Mouse (Mus musculus): Measurements from ENCODE around the gene Olah. TPM values are rescaled to one million over a fixed set of nuclear protein-coding genes. Genes with fewer than 3 reads are reported as not detected.
A peak's percentile ranks its signal among the peaks of the same experiment; 100 is the strongest.

The Olah gene
- polyA plus RNA-seq, 1 experiment = not detected

- TF ChIP-seq POLR2A (IDR thresholded peaks at IDR 0.05; ENCODE audit: borderline replicate concordance, extremely low read depth, low read depth, low read length) (no peak), CTCF (IDR thresholded peaks at IDR 0.05; ENCODE audit: insufficient read depth, low read length) (no peak)
- Histone ChIP-seq H3K4me1 (ENCODE audit: control insufficient read depth, insufficient read depth, low read length) (no peaks in the 10 kb centered on the region), H3K4me3 (replicated peaks; ENCODE audit: extremely low read depth, low read depth, low read length) (no peak overlapping the region)
- no peak for DNase-seq
- 67% methylated on average over 5 of the region's 5 CpGs for WGBS
These were observed 65.8 kb downstream of the Olah start for GRCm38 (mm10) chr2:3331071-3331703.

GRCm38 (mm10) chr2:3327351-3327750, 69.7 kb downstream of the Olah start:
- WGBS = 17% methylated on average over 1 of the region's 1 CpGs
- peak; percentile 65 for TF ChIP-seq CTCF (IDR thresholded peaks at IDR 0.05; ENCODE audit: insufficient read depth, low read length)
- no peak for TF ChIP-seq POLR2A (IDR thresholded peaks at IDR 0.05; ENCODE audit: borderline replicate concordance, extremely low read depth, low read depth, low read length)
- Histone ChIP-seq H3K4me3 (replicated peaks; ENCODE audit: extremely low read depth, low read depth, low read length) (no peak overlapping the region), H3K4me1 (ENCODE audit: control insufficient read depth, insufficient read depth, low read length) (peaks cover 2% of the 10 kb centered on the region; the same call in 1 of the 2 replicates)
- DNase-seq = peak; percentile 48

GRCm38 (mm10) chr2:3326547-3326946, 70.5 kb downstream of the Olah start:
- Histone ChIP-seq H3K4me3 (replicated peaks; ENCODE audit: extremely low read depth, low read depth, low read length) (no peak overlapping the region), H3K4me1 (ENCODE audit: control insufficient read depth, insufficient read depth, low read length) (peaks cover 2% of the 10 kb centered on the region; the same call in 1 of the 2 replicates)
- no peak for DNase-seq
- WGBS = 78% methylated on average over 1 of the region's 1 CpGs
- no peak for TF ChIP-seq POLR2A (IDR thresholded peaks at IDR 0.05; ENCODE audit: borderline replicate concordance, extremely low read depth, low read depth, low read length)

GRCm38 (mm10) chr2:3324381-3325130, 72.5 kb downstream of the Olah start:
- Histone ChIP-seq H3K4me1 (ENCODE audit: control insufficient read depth, insufficient read depth, low read length) (peaks cover 2% of the 10 kb centered on the region; the same call in 1 of the 2 replicates), H3K4me3 (replicated peaks; ENCODE audit: extremely low read depth, low read depth, low read length) (no peak overlapping the region)
- 92% methylated on average over 7 of the region's 7 CpGs for WGBS
- TF ChIP-seq CTCF (IDR thresholded peaks at IDR 0.05; ENCODE audit: insufficient read depth, low read length) (no peak), POLR2A (IDR thresholded peaks at IDR 0.05; ENCODE audit: borderline replicate concordance, extremely low read depth, low read depth, low read length) (no peak)
- no peak for DNase-seq

- Histone ChIP-seq H3K4me1 (ENCODE audit: control insufficient read depth, insufficient read depth, low read length) (peaks cover 2% of the 10 kb centered on the region; the same call in 1 of the 2 replicates), H3K4me3 (replicated peaks; ENCODE audit: extremely low read depth, low read depth, low read length) (no peak overlapping the region)
- no peak for DNase-seq
- no peak for TF ChIP-seq POLR2A (IDR thresholded peaks at IDR 0.05; ENCODE audit: borderline replicate concordance, extremely low read depth, low read depth, low read length)
- no peak for TF ChIP-seq CTCF (IDR thresholded peaks at IDR 0.05; ENCODE audit: insufficient read depth, low read length)
- 48% methylated on average over 2 of the region's 2 CpGs for WGBS
These were observed 73.9 kb downstream of the Olah start for GRCm38 (mm10) chr2:3323132-3323531.

- WGBS = 34% methylated on average over 3 of the region's 3 CpGs
- TF ChIP-seq POLR2A (IDR thresholded peaks at IDR 0.05; ENCODE audit: borderline replicate concordance, extremely low read depth, low read depth, low read length) (no peak), CTCF (IDR thresholded peaks at IDR 0.05; ENCODE audit: insufficient read depth, low read length) (no peak)
- no peaks in the 10 kb centered on the region for H3K4me1 ChIP-seq (ENCODE audit: control insufficient read depth, insufficient read depth, low read length)
- no peak overlapping the region for H3K4me3 ChIP-seq (replicated peaks; ENCODE audit: extremely low read depth, low read depth, low read length)
- DNase-seq = no peak
These were observed 91.5 kb downstream of the Olah start for GRCm38 (mm10) chr2:3305426-3306025.

- peaks cover 5% of the 10 kb centered on the region; the same call in 1 of the 2 replicates for H3K4me1 ChIP-seq (ENCODE audit: control insufficient read depth, insufficient read depth, low read length)
- H3K4me3 ChIP-seq (replicated peaks; ENCODE audit: extremely low read depth, low read depth, low read length) = no peak overlapping the region
- TF ChIP-seq CTCF (IDR thresholded peaks at IDR 0.05; ENCODE audit: insufficient read depth, low read length) (no peak), POLR2A (IDR thresholded peaks at IDR 0.05; ENCODE audit: borderline replicate concordance, extremely low read depth, low read depth, low read length) (no peak)
- DNase-seq = no peak
- WGBS = 77% methylated on average over 7 of the region's 7 CpGs
These were observed 101.2 kb downstream of the Olah start for GRCm38 (mm10) chr2:3295826-3296225.

- WGBS = 80% methylated on average over 1 of the region's 1 CpGs
- Histone ChIP-seq H3K4me3 (replicated peaks; ENCODE audit: extremely low read depth, low read depth, low read length) (no peak overlapping the region), H3K4me1 (ENCODE audit: control insufficient read depth, insufficient read depth, low read length) (peaks cover 5% of the 10 kb centered on the region; the same call in 1 of the 2 replicates)
- DNase-seq = no peak
- no peak for TF ChIP-seq POLR2A (IDR thresholded peaks at IDR 0.05; ENCODE audit: borderline replicate concordance, extremely low read depth, low read depth, low read length)
- no peak for TF ChIP-seq CTCF (IDR thresholded peaks at IDR 0.05; ENCODE audit: insufficient read depth, low read length)
These were observed 104.8 kb downstream of the Olah start for GRCm38 (mm10) chr2:3292170-3292569.

Other genes starting within 250 kb of the Olah start
- gene Nmt2, start 113.0 kb downstream of the Olah start, polyA plus RNA-seq (2012; rRNA removed) = 5.0 and 6.8 TPM in 2 replicates
- 1.1 and 2.2 TPM in 2 replicates for gene Rpp38, start 64.6 kb downstream of the Olah start, polyA plus RNA-seq (2012; rRNA removed)
- gene Acbd7, start 61.0 kb downstream of the Olah start, polyA plus RNA-seq (2012; rRNA removed) = not detected in 2 replicates
- gene Meig1, start 25.4 kb upstream of the Olah start, polyA plus RNA-seq (2012; rRNA removed) = 1.5 and 1.7 TPM in 2 replicates
- 2.4 and 3.5 TPM in 2 replicates for gene Dclre1c, start 26.9 kb upstream of the Olah start, polyA plus RNA-seq (2012; rRNA removed)
- 0.25 and 0.26 TPM in 2 replicates for gene Suv39h2, start 77.8 kb upstream of the Olah start, polyA plus RNA-seq (2012; rRNA removed)
- 1.2 and 1.3 TPM in 2 replicates for gene Gm45902, start 115.6 kb upstream of the Olah start, polyA plus RNA-seq (2012; rRNA removed)
- gene Hspa14, start 115.6 kb upstream of the Olah start, polyA plus RNA-seq (2012; rRNA removed) = 19.1 and 25.5 TPM in 2 replicates
- 0.43 and 0.70 TPM in 2 replicates for gene Cdnf, start 115.8 kb upstream of the Olah start, polyA plus RNA-seq (2012; rRNA removed)
- gene Fam107b, start 173.3 kb upstream of the Olah start, polyA plus RNA-seq (2012; rRNA removed) = 11.1 and 14.7 TPM in 2 replicates